Mouse (Mus musculus): ENCODE results near the gene Tmem141.

DNA sequence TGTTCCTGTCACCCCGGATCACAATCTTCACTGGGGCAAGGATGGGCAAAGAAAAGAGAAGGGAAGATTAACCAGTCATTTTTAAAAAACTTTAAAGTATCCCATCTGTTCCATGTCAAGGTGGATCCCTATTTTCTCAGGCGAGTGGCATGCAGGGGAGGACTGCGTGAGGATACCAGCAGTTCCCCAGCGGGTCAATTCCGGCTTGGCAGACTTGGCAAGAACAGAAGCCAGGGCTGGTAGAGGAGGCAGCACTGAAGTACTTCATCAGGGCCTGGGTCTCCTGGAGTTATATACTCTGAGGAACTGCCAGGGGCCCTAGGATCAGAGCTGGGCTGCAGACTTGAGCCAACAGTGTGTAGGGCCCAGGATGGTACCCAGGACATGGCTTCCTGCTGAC lies 19.3 kb downstream of the Tmem141 start:
- no peak for TF ChIP-seq CTCF (IDR thresholded peaks at IDR 0.05; ENCODE audit: low read depth, low read length)
- no peak for TF ChIP-seq POLR2AphosphoS5 (IDR thresholded peaks at IDR 0.05; ENCODE audit: insufficient replicate concordance, low read depth, low read length)
- TF ChIP-seq GATA1 (IDR thresholded peaks at IDR 0.05; ENCODE audit: borderline replicate concordance, low read length) = no peak
- TF ChIP-seq TAL1 (conservative IDR thresholded peaks at IDR 0.05; ENCODE audit: low read depth, low read length) = no peak

Data from G1E (cell line).